Mouse (Mus musculus): ENCODE data around the gene Ptprs. TPM values are rescaled to one million over a fixed set of nuclear protein-coding genes. Genes with fewer than 3 reads are reported as not detected.

Ptprs gene
- total RNA-seq, 2 experiments from 2014 or later, result 42.2 to 52.2 TPM

- intact Hi-C loops (cut with DNase I), result no loop called here
- DNase-seq (ENCODE audit: low spot score), result no peak
These were observed 6.3 kb downstream of the Ptprs start for GRCm38 (mm10) chr17:56470001-56470436.

GRCm38 (mm10) chr17:56469275-56469674 lies 7.0 kb downstream of the Ptprs start:
- intact Hi-C loops (cut with DNase I), result no loop called here
- no peak for DNase-seq (ENCODE audit: low spot score)

GRCm38 (mm10) chr17:56468870-56469269 lies 7.4 kb downstream of the Ptprs start:
- intact Hi-C loops (cut with DNase I), result no loop called here
- DNase-seq (ENCODE audit: low spot score), result no peak

GRCm38 (mm10) chr17:56468380-56468779 lies 7.9 kb downstream of the Ptprs start:
- intact Hi-C loops (cut with DNase I), result no loop called here
- DNase-seq (ENCODE audit: low spot score), result no peak

GRCm38 (mm10) chr17:56467456-56467884 lies 8.8 kb downstream of the Ptprs start:
- intact Hi-C loops (cut with DNase I), result no loop called here
- DNase-seq (ENCODE audit: low spot score), result no peak

GRCm38 (mm10) chr17:56466747-56467146 lies 9.5 kb downstream of the Ptprs start:
- intact Hi-C loops (cut with DNase I), result no loop called here
- DNase-seq (ENCODE audit: low spot score), result no peak

GRCm38 (mm10) chr17:56464817-56465216 lies 11.5 kb downstream of the Ptprs start:
- DNase-seq (ENCODE audit: low spot score), result no peak
- intact Hi-C loops (cut with DNase I), result no loop called here

GRCm38 (mm10) chr17:56464345-56464744 lies 11.9 kb downstream of the Ptprs start:
- intact Hi-C loops (cut with DNase I), result no loop called here

GRCm38 (mm10) chr17:56463500-56463899 lies 12.8 kb downstream of the Ptprs start:
- DNase-seq (ENCODE audit: low spot score), result no peak
- intact Hi-C loops (cut with DNase I), result loop anchor here (1.0 kb wide), 1 partner anchor 12 kb away; no protein-coding TSS in a partner anchor

More at GRCm38 (mm10) chr17:56464345-56464744, 11.9 kb downstream of the Ptprs start:
- DNase-seq (ENCODE audit: low spot score), result no peak

- intact Hi-C loops (cut with DNase I), result loop anchor here (1.0 kb wide), 1 partner anchor 12 kb away; no protein-coding TSS in a partner anchor
- no peak for DNase-seq (ENCODE audit: low spot score)
These were observed 13.3 kb downstream of the Ptprs start for GRCm38 (mm10) chr17:56462835-56463455.

- DNase-seq (ENCODE audit: low spot score), result peak; percentile 98
- intact Hi-C loops (cut with DNase I), result no loop called here
These were observed 14.2 kb downstream of the Ptprs start for GRCm38 (mm10) chr17:56461771-56462743.

- DNase-seq (ENCODE audit: low spot score), result no peak
- intact Hi-C loops (cut with DNase I), result no loop called here
These were observed 15.4 kb downstream of the Ptprs start for GRCm38 (mm10) chr17:56460876-56461275.

GRCm38 (mm10) chr17:56457442-56457841 lies 18.8 kb downstream of the Ptprs start:
- intact Hi-C loops (cut with DNase I), result no loop called here
- no peak for DNase-seq (ENCODE audit: low spot score)

- intact Hi-C loops (cut with DNase I), result no loop called here
- no peak for DNase-seq (ENCODE audit: low spot score)
These were observed 19.9 kb downstream of the Ptprs start for GRCm38 (mm10) chr17:56456353-56456752.

GRCm38 (mm10) chr17:56453689-56454088 lies 22.6 kb downstream of the Ptprs start:
- DNase-seq (ENCODE audit: low spot score), result no peak
- intact Hi-C loops (cut with DNase I), result no loop called here

- intact Hi-C loops (cut with DNase I), result no loop called here
- no peak for DNase-seq (ENCODE audit: low spot score)
These were observed 23.0 kb downstream of the Ptprs start for GRCm38 (mm10) chr17:56453251-56453650.

GRCm38 (mm10) chr17:56447716-56448115 lies 28.6 kb downstream of the Ptprs start:
- no peak for DNase-seq (ENCODE audit: low spot score)
- intact Hi-C loops (cut with DNase I), result no loop called here

- intact Hi-C loops (cut with DNase I), result no loop called here
- DNase-seq (ENCODE audit: low spot score), result no peak
These were observed 30.9 kb downstream of the Ptprs start for GRCm38 (mm10) chr17:56445397-56445796.

GRCm38 (mm10) chr17:56444771-56445170 lies 31.5 kb downstream of the Ptprs start:
- no peak for DNase-seq (ENCODE audit: low spot score)
- intact Hi-C loops (cut with DNase I), result no loop called here

- no peak for DNase-seq (ENCODE audit: low spot score)
- intact Hi-C loops (cut with DNase I), result no loop called here
These were observed 32.9 kb downstream of the Ptprs start for GRCm38 (mm10) chr17:56443341-56443795.

GRCm38 (mm10) chr17:56442316-56442715 lies 34.0 kb downstream of the Ptprs start:
- no peak for DNase-seq (ENCODE audit: low spot score)
- intact Hi-C loops (cut with DNase I), result no loop called here

Measured in heart, postnatal 25 days (tissue).